Mouse (Mus musculus) megakaryocyte, embryonic 14.5 days (primary cell): ENCODE results near the gene Slc38a6.

Experiments used
- FLI1 ChIP-seq: IDR thresholded peaks from 2 replicates; pipeline ENCODE4 v1.6.1; 2012; ENCODE audit warnings: low read length, inconsistent platforms, mixed read lengths
- GATA1 ChIP-seq: IDR thresholded peaks from 3 replicates; pipeline ENCODE4 v1.6.1; 2012; ENCODE audit warnings: mixed read lengths, low read length, inconsistent platforms, borderline replicate concordance

DNA sequence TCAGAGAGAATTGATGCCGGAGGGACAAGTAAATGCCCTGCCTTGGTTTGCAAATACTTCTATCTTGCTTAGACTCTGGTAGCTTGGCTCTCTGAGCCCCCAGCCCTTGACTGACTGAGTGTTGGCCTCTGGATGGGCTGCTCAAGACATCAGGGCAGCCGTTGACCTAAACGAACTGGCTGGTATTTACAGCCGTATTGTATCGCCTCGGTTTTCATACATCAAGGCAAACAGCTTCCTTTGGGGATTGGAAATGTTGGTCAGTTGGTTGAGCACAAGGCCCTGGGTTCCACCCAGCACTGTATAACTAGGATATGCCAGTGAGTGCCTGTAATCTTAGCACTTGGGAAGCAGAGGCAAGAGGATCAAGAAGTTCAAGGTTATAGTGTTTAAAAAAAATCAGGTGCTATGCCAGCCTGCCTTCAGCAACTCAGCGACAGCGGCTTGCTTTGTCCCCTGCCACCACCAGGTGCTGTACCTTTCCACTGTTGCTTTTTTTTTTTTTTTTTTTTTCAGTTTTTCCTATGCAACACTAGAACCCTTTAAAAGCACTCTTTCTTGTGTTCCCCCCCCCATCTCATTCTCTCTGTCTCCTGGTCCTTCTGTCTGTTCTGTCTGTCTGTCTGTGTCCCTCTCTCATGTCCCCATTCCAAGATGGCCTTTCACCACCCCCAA lies 94.2 kb downstream of the Slc38a6 start:
- no peak for TF ChIP-seq GATA1
- no peak for TF ChIP-seq FLI1
